Mouse (Mus musculus): ENCODE measurements at regions not wholly inside any gene's neighbourhood (a gene's known extent, or its start where the extent isn't known, plus 50 kb on each side); places are given as distances from the start of the nearest gene placed in this dataset.
"Not testable (repeated sequence)": the region's sequence is repeated elsewhere in the genome, so short reads cannot be mapped to it uniquely, and the experiment has no call there.

GRCm38 (mm10) chr8:78119682-78120081 is 93.4 kb upstream of the Ttc29 start:
- DNase-seq (ENCODE audit: extremely low spot score in 1 of 2, low spot score in 1 of 2): peak in 1 of 2 experiments; percentile 33

GRCm38 (mm10) chr8:78124248-78124647 is 88.8 kb upstream of the Ttc29 start:
- peak in 1 of 2 experiments; percentile 21 for DNase-seq (ENCODE audit: extremely low spot score in 1 of 2, low spot score in 1 of 2)

GRCm38 (mm10) chr8:78127852-78128251 is 85.2 kb upstream of the Ttc29 start:
- peak in 1 of 2 experiments; percentile 18 for DNase-seq (ENCODE audit: extremely low spot score in 1 of 2, low spot score in 1 of 2)

DNA sequence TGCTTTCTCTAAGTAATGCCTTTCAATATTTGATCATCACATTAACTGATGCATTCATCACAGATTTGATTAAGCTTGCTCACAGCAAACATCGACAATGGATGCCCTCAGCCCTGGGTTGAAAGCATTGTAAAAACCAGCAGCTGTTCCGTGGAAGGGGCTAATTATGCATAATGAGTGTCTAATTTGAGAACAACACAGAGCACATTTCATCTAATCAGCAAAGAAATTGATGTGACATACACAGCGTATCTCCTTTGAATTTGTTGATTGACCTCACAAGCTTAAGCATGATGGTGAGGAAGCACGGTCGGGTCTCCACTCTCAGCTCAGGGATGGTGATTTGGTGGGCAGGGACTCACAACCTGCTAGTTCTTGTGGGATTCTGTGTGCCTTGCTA is 84.0 kb upstream of the Ttc29 start:
- DNase-seq (ENCODE audit: extremely low spot score in 1 of 2, low spot score in 1 of 2): no peak

GRCm38 (mm10) chr8:78139514-78139913 is 73.6 kb upstream of the Ttc29 start:
- not testable (repeated sequence) for DNase-seq (ENCODE audit: extremely low spot score in 1 of 2, low spot score in 1 of 2)

DNA sequence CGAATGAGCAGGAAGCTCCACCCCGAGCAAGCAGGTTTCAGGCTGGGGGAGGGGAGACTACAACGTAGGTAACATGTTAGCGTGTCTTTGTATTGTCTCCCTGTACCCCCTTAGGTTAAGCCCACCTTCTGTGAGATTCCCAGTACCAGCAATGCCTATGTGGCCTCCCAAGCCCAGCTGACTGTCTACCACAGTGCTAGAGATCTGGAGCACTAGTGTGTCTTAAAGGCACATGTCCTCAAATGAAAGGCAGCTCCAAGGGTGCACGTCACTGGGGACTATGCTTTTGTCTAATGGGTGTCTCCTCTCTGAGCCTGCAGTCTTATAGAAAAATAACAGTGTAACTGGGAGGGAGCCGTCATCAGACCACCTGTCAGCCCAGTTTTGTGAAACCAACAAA is 65.9 kb upstream of the Ttc29 start:
- DNase-seq (ENCODE audit: extremely low spot score in 1 of 2, low spot score in 1 of 2): no peak

- no peak for DNase-seq (ENCODE audit: extremely low spot score in 1 of 2, low spot score in 1 of 2)
Measured at GRCm38 (mm10) chr8:78148006-78148405, 65.1 kb upstream of the Ttc29 start.

GRCm38 (mm10) chr8:78154873-78155272 is 58.2 kb upstream of the Ttc29 start:
- DNase-seq (ENCODE audit: extremely low spot score in 1 of 2, low spot score in 1 of 2): no peak

- peak in 1 of 2 experiments; percentile 24 for DNase-seq (ENCODE audit: extremely low spot score in 1 of 2, low spot score in 1 of 2)
Measured at GRCm38 (mm10) chr8:78162046-78162445, 51.1 kb upstream of the Ttc29 start.

DNA sequence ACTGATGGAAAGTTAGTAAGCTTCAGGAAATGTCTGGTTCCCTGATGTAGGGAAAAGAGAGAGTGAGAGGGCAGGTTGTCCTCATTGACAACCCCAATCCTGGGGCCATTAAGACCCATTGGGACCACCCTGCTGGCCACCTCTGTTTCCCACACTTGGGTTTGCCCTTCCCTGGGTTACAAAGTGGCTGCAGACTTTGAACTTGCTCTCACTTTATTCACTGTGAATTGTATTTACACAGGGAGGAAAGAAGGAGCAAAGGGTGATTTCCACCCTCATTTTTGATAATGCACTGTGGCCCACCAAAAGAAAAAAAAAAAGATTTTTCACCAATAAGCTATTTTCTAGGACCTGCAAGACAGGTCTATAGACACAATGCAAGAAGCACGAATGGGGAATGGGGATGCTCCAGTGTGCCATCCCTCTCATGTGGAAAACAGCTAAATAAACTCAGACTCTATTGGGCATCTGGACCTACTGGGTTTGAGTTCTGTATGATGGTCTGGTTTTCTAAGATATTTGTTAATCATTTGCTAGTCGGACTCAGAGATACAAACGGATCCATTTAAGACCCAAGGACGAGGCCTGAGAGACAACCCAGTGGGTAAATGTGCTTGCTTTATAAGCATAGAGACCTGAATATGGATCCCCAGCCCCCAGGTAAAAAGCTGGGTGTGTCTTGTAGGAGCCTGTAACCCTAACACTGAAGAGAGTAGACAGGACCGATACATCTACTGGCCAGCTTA is 50.2 kb upstream of the Ttc29 start:
- no peak for DNase-seq (ENCODE audit: extremely low spot score in 1 of 2, low spot score in 1 of 2)
